Mouse (Mus musculus): ENCODE results near the gene Six5. TPM values are rescaled to one million over a fixed set of nuclear protein-coding genes. Genes with fewer than 3 reads are reported as not detected.

The Six5 gene
- polyA plus RNA-seq (2012; rRNA removed; ENCODE audit: low replicate concordance) = 32.7 and 78.4 TPM in 2 replicates

DNA sequence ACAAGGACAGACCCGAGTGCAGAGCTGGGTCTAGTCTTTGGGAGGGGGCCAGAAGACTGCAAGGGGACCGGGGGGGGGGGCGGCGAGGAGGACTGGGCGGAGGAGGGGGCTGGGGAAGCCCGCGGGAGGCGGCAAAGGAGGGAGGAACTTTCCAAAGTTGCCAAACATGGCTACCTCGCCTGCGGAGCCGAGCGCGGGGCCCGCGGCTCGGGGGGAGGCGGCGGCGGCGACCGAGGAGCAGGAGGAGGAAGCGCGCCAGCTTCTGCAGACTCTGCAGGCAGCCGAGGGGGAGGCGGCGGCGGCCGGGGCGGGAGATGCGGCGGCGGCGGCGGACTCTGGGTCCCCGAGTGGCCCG, at the start of gene Six5:
TSS of gene Six5 (plus strand) at position 124 of the 355 bp plus-strand sequence.

DNA sequence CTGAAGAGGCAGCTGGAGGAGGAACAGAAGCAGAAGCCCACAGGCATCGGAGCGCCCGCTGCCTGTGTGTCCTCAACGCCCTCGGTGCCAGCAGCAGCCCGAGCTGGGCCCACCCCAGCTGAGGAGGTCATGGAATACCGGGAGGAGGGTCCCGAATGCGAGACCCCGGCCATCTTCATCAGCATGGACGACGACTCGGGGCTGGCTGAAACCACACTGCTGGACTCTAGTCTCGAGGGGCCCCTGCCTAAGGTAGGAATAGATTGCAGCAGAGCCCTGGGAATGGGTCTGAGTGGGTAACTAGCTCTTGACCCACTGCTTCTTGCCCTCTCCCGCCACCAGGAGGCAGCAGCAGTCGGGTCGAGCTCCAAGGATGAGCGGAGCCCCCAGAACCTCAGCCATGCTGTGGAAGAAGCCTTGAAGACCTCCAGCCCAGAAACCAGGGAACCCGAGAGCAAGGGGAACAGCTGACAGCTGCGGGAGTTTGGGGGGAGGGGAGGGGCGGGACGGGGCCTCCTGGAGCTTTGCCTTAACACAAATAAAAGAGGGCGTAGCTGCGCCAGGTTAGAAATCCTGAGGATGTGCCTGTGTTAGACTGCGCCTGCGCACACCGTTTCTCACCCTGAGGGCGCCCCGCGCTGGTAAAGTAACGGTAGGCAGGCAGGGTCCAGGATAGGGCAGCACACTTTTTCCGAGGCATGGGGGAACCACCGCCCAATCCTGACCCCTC, 40.2 kb upstream of the Six5 start, which contains the start of gene Rsph6a:
TSS of gene Rsph6a (plus strand) at position 644 of the 730 bp plus-strand sequence.

DNA sequence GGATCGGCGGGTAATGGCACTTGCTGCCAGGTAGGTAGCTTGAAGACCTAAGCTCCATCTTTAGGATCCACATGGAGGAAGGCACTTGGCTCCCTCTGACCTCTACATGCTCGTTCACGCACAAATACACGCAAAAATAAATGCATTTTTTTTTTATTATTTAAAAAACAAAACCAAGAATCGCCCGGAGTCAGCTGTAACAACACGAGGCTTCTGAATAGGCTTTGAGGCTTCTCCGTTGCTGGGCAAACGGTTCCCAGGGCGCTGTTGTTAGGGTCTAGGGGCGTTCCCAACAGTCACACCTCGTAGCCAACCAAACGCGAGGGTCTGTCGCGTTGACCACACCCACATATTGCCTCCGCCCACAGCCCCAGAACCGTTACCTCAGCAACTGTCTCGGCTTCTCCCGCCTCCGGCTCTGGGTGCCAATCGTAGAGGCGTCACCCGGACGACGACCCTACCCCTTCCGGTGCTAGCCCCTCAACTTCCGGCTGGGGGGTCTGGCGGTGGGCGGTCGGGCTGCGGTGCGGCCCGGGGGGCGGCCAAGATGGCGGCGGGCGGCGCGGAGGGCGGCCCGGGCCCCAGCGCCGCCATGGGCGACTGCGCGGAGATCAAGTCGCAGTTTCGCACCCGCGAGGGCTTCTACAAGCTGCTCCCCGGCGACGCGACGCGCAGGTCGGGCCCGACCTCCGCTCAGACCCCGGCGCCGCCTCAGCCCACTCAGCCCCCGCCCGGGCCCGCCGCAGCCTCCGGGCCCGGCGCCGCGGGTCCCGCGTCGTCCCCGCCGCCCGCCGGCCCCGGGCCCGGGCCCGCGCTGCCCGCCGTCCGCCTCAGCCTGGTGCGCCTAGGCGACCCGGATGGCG, 18.4 kb upstream of the Six5 start, which contains the start of gene Dmwd:
TSS of gene Dmwd (plus strand) at position 505 of the 863 bp plus-strand sequence.

DNA sequence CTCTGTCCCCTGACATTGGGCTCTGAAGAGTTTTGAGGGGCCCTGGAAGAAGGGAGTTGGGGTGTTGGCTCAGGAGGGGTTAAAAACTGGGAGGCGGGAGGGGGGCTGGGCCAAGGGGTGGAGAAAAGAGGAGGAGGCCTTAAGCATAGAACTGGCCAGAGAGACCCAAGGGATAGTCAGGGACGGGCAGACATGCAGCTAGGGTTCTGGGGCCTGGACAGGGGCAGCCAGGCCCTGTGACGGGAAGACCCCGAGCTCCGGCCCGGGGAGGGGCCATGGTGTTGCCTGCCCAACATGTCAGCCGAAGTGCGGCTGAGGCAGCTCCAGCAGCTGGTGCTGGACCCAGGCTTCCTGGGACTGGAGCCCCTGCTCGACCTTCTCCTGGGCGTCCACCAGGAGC, 10.7 kb upstream of the Six5 start, which contains the start of gene Dmpk:
TSS of gene Dmpk (plus strand) at position 149 of the 400 bp plus-strand sequence.

DNA sequence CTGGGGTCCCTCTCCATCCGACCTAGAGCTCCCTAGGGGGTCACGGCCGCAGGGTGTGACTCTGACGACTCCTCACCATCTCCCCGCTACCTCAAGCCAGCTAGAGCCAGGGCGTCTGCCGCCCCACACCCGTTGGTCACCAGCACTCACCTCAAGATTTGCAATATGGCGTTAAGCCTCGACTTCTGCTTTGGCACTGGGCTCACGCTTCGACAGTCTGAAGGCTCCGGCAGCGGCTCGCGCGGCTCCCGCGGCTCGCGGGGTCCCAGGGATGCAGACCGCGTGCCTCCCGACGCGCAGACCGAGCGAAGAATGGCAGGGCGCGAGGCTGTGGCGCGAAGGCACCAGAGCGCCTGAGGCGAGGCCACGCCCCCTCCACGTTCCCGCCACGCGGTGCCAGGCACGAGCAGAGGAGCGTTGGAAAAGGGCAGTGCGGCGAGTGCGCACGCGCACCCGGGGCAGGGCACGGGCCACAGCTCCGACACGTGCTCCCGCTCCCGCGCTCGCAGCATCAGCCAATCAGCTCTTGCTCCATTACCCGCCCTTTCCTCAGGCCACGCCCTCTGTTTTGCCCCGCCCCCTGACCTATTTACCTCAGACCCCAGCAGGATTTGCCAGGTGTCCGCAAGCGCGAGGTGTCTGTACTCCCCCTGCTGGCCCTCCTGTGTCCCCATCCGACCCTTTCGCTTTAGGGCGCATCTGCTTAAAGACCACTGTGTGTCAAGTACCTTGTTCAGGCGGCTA, 23.8 kb downstream of the Six5 start, which contains the start of gene Gm4969:
TSS of gene Gm4969 (minus strand) at position 341 of the 744 bp plus-strand sequence.

DNA sequence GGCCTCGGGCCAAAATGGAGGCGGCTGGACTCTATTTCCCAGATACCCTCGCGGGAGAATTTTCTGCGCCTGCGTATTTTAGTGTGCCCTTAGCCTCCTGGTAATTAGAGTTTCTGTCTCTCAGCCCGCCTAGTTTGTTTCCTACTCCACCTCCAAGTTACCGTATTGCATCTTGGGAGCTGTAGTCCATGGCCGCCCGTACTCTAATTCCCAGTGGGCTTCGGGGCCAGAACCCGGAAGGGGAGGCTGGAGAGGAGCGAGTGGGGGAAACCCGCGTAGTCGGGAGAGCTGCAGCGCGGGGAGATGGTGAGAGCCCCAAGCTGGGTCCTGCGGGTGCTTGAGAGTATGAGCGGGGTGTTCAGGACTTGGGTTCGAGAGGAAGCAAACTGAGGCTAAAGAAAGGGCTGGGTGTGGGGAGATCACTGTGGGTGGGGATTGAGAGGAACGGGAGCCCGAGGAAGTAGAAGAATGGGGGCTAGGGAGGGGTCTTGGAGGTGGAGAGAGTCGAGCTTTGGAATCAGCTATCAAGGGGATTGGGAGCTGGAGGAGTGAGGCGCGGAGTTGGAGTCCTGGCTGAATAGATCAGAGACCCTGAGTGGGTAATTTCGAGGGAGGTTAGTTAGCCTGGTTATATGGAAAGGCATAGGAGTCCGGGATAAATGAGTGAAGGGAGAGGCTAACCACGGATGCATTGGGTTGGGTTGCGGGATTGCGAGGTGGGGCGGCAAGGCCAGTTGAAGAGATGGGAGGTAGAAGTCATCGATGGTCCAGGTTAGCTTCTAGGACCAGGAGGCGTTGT, 25.4 kb downstream of the Six5 start, which contains the start of gene Fbxo46:
TSS of gene Fbxo46 (plus strand) at position 229 of the 799 bp plus-strand sequence.

Other genes with a start within 250 kb of the Six5 start
- 6.4 and 56.4 TPM in 2 replicates for gene Pglyrp1, start 223.3 kb upstream of the Six5 start, polyA plus RNA-seq (2012; rRNA removed; ENCODE audit: low replicate concordance)
- 20.3 and 25.2 TPM in 2 replicates for gene Ccdc61, start 184.2 kb upstream of the Six5 start, polyA plus RNA-seq (2012; rRNA removed; ENCODE audit: low replicate concordance)
- 1.6 and 2.5 TPM in 2 replicates for gene Nova2, start 168.7 kb upstream of the Six5 start, polyA plus RNA-seq (2012; rRNA removed; ENCODE audit: low replicate concordance)
- gene Nanos2, start 107.2 kb upstream of the Six5 start, polyA plus RNA-seq (2012; rRNA removed; ENCODE audit: low replicate concordance) = 0.26 TPM in 1 of 2 replicates, not detected in the other
- 5.2 and 17.4 TPM in 2 replicates for gene Mypop, start 103.3 kb upstream of the Six5 start, polyA plus RNA-seq (2012; rRNA removed; ENCODE audit: low replicate concordance)
- 16.7 and 38.8 TPM in 2 replicates for gene Irf2bp1, start 90.5 kb upstream of the Six5 start, polyA plus RNA-seq (2012; rRNA removed; ENCODE audit: low replicate concordance)
- gene Foxa3, start 71.1 kb upstream of the Six5 start, polyA plus RNA-seq (2012; rRNA removed; ENCODE audit: low replicate concordance) = not detected in 2 replicates
- 66.1 and 105 TPM in 2 replicates for gene Sympk, start 70.2 kb upstream of the Six5 start, polyA plus RNA-seq (2012; rRNA removed; ENCODE audit: low replicate concordance)
- not detected in 2 replicates for gene Rsph6a, start 39.9 kb upstream of the Six5 start, polyA plus RNA-seq (2012; rRNA removed; ENCODE audit: low replicate concordance)
- 83.2 and 111 TPM in 2 replicates for gene Dmwd, start 18.4 kb upstream of the Six5 start, polyA plus RNA-seq (2012; rRNA removed; ENCODE audit: low replicate concordance)
- gene Dmpk, start 10.7 kb upstream of the Six5 start, polyA plus RNA-seq (2012; rRNA removed; ENCODE audit: low replicate concordance) = 388 and 705 TPM in 2 replicates
- gene Gm4969, start 23.8 kb downstream of the Six5 start, polyA plus RNA-seq (2012; rRNA removed; ENCODE audit: low replicate concordance) = 0.21 and 0.55 TPM in 2 replicates
- 7.9 and 11.0 TPM in 2 replicates for gene Fbxo46, start 25.3 kb downstream of the Six5 start, polyA plus RNA-seq (2012; rRNA removed; ENCODE audit: low replicate concordance)
- 16.7 and 25.1 TPM in 2 replicates for gene Qpctl, start 54.7 kb downstream of the Six5 start, polyA plus RNA-seq (2012; rRNA removed; ENCODE audit: low replicate concordance)
- 26.1 and 39.9 TPM in 2 replicates for gene Snrpd2, start 55.1 kb downstream of the Six5 start, polyA plus RNA-seq (2012; rRNA removed; ENCODE audit: low replicate concordance)
- 3.3 and 14.7 TPM in 2 replicates for gene Gipr, start 71.5 kb downstream of the Six5 start, polyA plus RNA-seq (2012; rRNA removed; ENCODE audit: low replicate concordance)
- 34.2 and 47.4 TPM in 2 replicates for gene Eml2, start 81.8 kb downstream of the Six5 start, polyA plus RNA-seq (2012; rRNA removed; ENCODE audit: low replicate concordance)
- 21.2 and 40.9 TPM in 2 replicates for gene Gpr4, start 117.9 kb downstream of the Six5 start, polyA plus RNA-seq (2012; rRNA removed; ENCODE audit: low replicate concordance)
- gene Opa3, start 133.7 kb downstream of the Six5 start, polyA plus RNA-seq (2012; rRNA removed; ENCODE audit: low replicate concordance) = 43.4 and 43.9 TPM in 2 replicates
- 104 and 192 TPM in 2 replicates for gene Vasp, start 177.2 kb downstream of the Six5 start, polyA plus RNA-seq (2012; rRNA removed; ENCODE audit: low replicate concordance)
- gene Ppm1n, start 185.5 kb downstream of the Six5 start, polyA plus RNA-seq (2012; rRNA removed; ENCODE audit: low replicate concordance) = 0.20 TPM in 1 of 2 replicates, not detected in the other
- 59.4 and 168 TPM in 2 replicates for gene Rtn2, start 188.0 kb downstream of the Six5 start, polyA plus RNA-seq (2012; rRNA removed; ENCODE audit: low replicate concordance)
- 0.85 and 1.2 TPM in 2 replicates for gene Fosb, start 215.5 kb downstream of the Six5 start, polyA plus RNA-seq (2012; rRNA removed; ENCODE audit: low replicate concordance)

All from subcutaneous adipose tissue, adult 2 months (tissue).